Mouse (Mus musculus): ENCODE measurements around the gene Pik3ca. TPM values are rescaled to one million over a fixed set of nuclear protein-coding genes. Genes with fewer than 3 reads are reported as not detected.

Gene Pik3ca
- total RNA-seq, 1 experiment = 19.8 TPM

- in situ Hi-C loops (cut with MboI; ENCODE audit: low sequenced_read_pairs in 2 of 2, unreplicated experiment in 2 of 2) = loop anchor here in 1 of 2 experiments (10.0 kb wide), 2 partner anchors 122 to 172 kb away; no protein-coding TSS in a partner anchor
- Histone ChIP-seq H3K4me3 (ENCODE audit: insufficient read depth in 1 of 2, low read depth in 1 of 2, low read length in 2 of 2, poor library complexity in 1 of 2, severe bottlenecking in 1 of 2) (no peak overlapping the region), H3K36me3 (ENCODE audit: control insufficient read depth, insufficient read depth, low read length, poor library complexity, severe bottlenecking) (no peaks in the 10 kb centered on the region), H3K9ac (ENCODE audit: insufficient read depth, low read depth, low read length, poor library complexity, severe bottlenecking) (no peak overlapping the region), H3K9me3 (ENCODE audit: control insufficient read depth, insufficient read depth, low read depth, low read length) (no peaks in the 10 kb centered on the region), H3K27ac (ENCODE audit: insufficient read depth, low read depth, low read length, poor library complexity, severe bottlenecking) (no peak overlapping the region), H3K4me1 (ENCODE audit: control insufficient read depth in 2 of 2, insufficient read depth in 2 of 2, low read length in 2 of 2, poor library complexity in 1 of 2) (0 out of 4 replicates have a peak, but pooled peaks cover 0 to 2% of the 10 kb centered on the region in 2 experiments)
- no peak for DNase-seq (ENCODE audit: low read depth, low spot score)
- TF ChIP-seq ZNF384 (IDR thresholded peaks at IDR 0.05; ENCODE audit: low read depth, low read length) (no peak), CHD2 (IDR thresholded peaks at IDR 0.05; ENCODE audit: low read depth, low read length) (no peak), HCFC1 (IDR thresholded peaks at IDR 0.05; ENCODE audit: borderline replicate concordance, insufficient read depth, low read length) (no peak), MAFK (IDR thresholded peaks at IDR 0.05; ENCODE audit: insufficient read depth, low read depth, low read length) (no peak), ZC3H11A (IDR thresholded peaks at IDR 0.05; ENCODE audit: borderline replicate concordance, low read depth, low read length) (no peak)
Measured at GRCm38 (mm10) chr3:32506366-32507225, 109.1 kb downstream of the Pik3ca start.

DNA sequence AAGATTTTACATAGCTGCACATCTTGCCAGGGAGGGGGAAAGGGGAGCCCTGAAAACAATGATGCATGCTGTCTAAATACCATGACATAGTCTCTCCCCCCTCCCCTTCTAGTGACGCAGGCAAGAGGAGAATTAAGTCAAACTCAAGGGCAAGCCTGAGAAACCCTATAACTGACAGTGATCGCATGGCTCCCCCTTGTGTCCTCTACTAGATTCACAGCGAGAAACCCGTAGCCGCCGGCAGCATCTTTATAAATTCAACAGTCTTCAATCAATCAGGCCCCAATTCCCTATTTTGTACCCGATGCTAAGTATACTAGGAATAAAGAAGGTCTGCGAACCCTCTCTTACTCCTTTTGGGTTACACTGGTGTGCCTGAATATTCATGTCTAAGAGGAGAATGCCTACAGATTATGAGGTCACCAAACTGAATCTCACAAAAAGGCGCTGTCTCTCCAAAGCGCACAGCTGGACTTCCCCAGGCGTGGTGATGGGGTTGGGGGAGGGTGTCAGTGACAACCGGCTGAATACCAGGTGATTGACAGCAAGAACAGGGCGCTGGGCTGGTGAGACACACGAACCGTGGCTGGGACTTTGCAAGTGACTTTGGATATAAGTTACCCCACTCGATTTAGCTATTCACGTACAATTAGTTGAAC lies 111.3 kb downstream of the Pik3ca start:
- peak; percentile 60 for DNase-seq (ENCODE audit: low read depth, low spot score)
- no peaks in the 10 kb centered on the region; a peak in 1 of 4 replicates for H3K4me1 ChIP-seq (ENCODE audit: control insufficient read depth in 2 of 2, insufficient read depth in 2 of 2, low read length in 2 of 2, poor library complexity in 1 of 2)
- no peak overlapping the region for H3K9ac ChIP-seq (ENCODE audit: insufficient read depth, low read depth, low read length, poor library complexity, severe bottlenecking)
- in situ Hi-C loops (cut with MboI; ENCODE audit: low sequenced_read_pairs in 2 of 2, unreplicated experiment in 2 of 2) = loop anchor here in 1 of 2 experiments (10.0 kb wide), 2 partner anchors 124 to 174 kb away; no protein-coding TSS in a partner anchor
- peaks cover 4% of the 10 kb centered on the region; the same call in 1 of the 2 replicates for H3K36me3 ChIP-seq (ENCODE audit: control insufficient read depth, insufficient read depth, low read length, poor library complexity, severe bottlenecking)
- no peaks in the 10 kb centered on the region for H3K9me3 ChIP-seq (ENCODE audit: control insufficient read depth, insufficient read depth, low read depth, low read length)
- peak overlapping the region in 1 of 2 experiments; percentile 21; a peak in 1 of 4 replicates for H3K4me3 ChIP-seq (ENCODE audit: insufficient read depth in 1 of 2, low read depth in 1 of 2, low read length in 2 of 2, poor library complexity in 1 of 2, severe bottlenecking in 1 of 2)
- no peak for TF ChIP-seq HCFC1 (IDR thresholded peaks at IDR 0.05; ENCODE audit: borderline replicate concordance, insufficient read depth, low read length)
- peak; percentile 59 for TF ChIP-seq ZC3H11A (IDR thresholded peaks at IDR 0.05; ENCODE audit: borderline replicate concordance, low read depth, low read length)
- H3K27ac ChIP-seq (ENCODE audit: insufficient read depth, low read depth, low read length, poor library complexity, severe bottlenecking) = no peak overlapping the region

DNA sequence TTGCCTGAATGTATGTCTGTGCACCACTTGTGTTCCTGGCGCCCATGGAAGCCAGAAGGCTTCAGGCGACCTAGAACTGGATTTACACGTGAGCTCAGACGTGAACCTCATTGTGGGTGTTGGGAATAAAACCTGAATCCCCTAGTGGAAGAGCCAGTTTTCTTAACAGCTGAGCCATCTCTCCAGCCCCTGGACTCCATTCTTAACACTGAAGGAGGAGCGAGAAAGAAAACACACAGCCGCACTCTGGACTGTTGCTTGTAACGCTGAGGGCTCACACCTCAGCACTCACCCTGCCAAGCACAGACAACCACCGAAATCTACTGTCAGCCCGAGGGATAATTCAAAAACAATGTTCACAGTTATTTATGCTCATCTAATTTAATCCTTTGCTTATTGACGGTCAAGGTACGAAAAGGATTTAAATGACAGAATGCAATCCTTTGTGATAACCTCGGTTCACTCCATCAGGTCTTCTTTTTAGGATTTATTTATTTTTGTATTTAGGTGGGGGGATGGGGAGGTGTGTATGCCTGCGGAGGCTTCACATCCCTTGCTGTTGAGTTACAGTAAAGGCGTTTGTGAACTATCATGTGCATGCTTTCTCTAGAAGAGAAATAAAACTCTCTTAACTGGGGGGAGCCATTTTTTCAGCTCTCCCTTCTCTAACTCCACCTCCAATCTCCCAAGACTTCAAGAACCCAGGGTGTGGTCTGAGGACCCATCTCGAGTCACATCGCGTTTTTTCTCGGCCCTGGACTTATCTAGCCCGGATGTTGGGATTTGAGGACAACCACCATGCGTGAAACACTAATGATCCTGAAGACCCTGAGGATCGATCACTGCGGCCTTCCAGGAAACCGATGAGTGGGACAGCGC lies 112.3 kb downstream of the Pik3ca start, which contains the start of gene Zfp639:
Gene Zfp639 (plus strand): TSS at position 764 of the 879 bp plus-strand sequence.
- no peak for DNase-seq (ENCODE audit: low read depth, low spot score)
- TF ChIP-seq ZNF384 (IDR thresholded peaks at IDR 0.05; ENCODE audit: low read depth, low read length) (0 out of 2 replicates have a peak, but pooled peaks have one; percentile 19), CHD2 (IDR thresholded peaks at IDR 0.05; ENCODE audit: low read depth, low read length) (no peak), HCFC1 (IDR thresholded peaks at IDR 0.05; ENCODE audit: borderline replicate concordance, insufficient read depth, low read length) (no peak)
- Histone ChIP-seq H3K4me1 (ENCODE audit: control insufficient read depth in 2 of 2, insufficient read depth in 2 of 2, low read length in 2 of 2, poor library complexity in 1 of 2) (no peaks in the 10 kb centered on the region; a peak in 1 of 4 replicates), H3K36me3 (ENCODE audit: control insufficient read depth, insufficient read depth, low read length, poor library complexity, severe bottlenecking) (peaks cover 4% of the 10 kb centered on the region; the same call in 1 of the 2 replicates), H3K27ac (ENCODE audit: insufficient read depth, low read depth, low read length, poor library complexity, severe bottlenecking) (peak within 1 kb of the TSS; percentile 45), H3K4me3 (ENCODE audit: insufficient read depth in 1 of 2, low read depth in 1 of 2, low read length in 2 of 2, poor library complexity in 1 of 2, severe bottlenecking in 1 of 2) (peak within 1 kb of the TSS; percentile 71 to 83), H3K9me3 (ENCODE audit: control insufficient read depth, insufficient read depth, low read depth, low read length) (no peaks in the 10 kb centered on the region), H3K9ac (ENCODE audit: insufficient read depth, low read depth, low read length, poor library complexity, severe bottlenecking) (peak within 1 kb of the TSS; percentile 92)
- in situ Hi-C loops (cut with MboI; ENCODE audit: low sequenced_read_pairs in 2 of 2, unreplicated experiment in 2 of 2) = loop anchor here in 1 of 2 experiments (10.0 kb wide), 2 partner anchors 125 to 175 kb away; no protein-coding TSS in a partner anchor
